Mouse (Mus musculus) embryonic fibroblast, embryonic 13.5 days (primary cell): ENCODE measurements at regions not wholly inside any gene's neighbourhood (a gene's known extent, or its start where the extent isn't known, plus 50 kb on each side); places are given as distances from the start of the nearest gene placed in this dataset.

ENCODE experiments used
- CTCF ChIP-seq: IDR thresholded peaks from 2 replicates; pipeline ENCODE4 v1.5.1; 2011; ENCODE audit warnings: mild to moderate bottlenecking, control low read depth, low read length, moderate library complexity, borderline replicate concordance; ENCODE audit not compliant: insufficient read depth
- POLR2A ChIP-seq: IDR thresholded peaks from 2 replicates; pipeline ENCODE4 v1.6.1; 2011; ENCODE audit warnings: low read depth, mild to moderate bottlenecking, control low read depth, low read length, moderate library complexity

- TF ChIP-seq CTCF = no peak
- no peak for TF ChIP-seq POLR2A
Measured at GRCm38 (mm10) chr8:26871838-26872237, 105.3 kb upstream of the Zfp703 start.
